Mouse (Mus musculus) midbrain, embryonic 15.5 days (tissue): ENCODE data around the gene Hpdl. TPM values are rescaled to one million over a fixed set of nuclear protein-coding genes. Genes with fewer than 3 reads are reported as not detected.
A peak's percentile ranks its signal among the peaks of the same experiment; 100 is the strongest.
"Not testable (repeated sequence)": the region's sequence is repeated elsewhere in the genome, so short reads cannot be mapped to it uniquely, and the experiment has no call there.

ENCODE experiments used
- ATAC-seq: fragments of 200-750 bp; cut with Nextera tagmentation; replicated peaks from 2 replicates; pipeline ENCODE4 v1.8.0; 2017; ENCODE audit warnings: moderate TSS enrichment
- H3K27ac ChIP-seq: fragments of 300-500 bp; sonication (generic); 2 replicates; pipeline ENCODE4 v1.5.1; 2015; ENCODE audit warnings: mild to moderate bottlenecking, inconsistent platforms
- H3K27me3 ChIP-seq: fragments of 300-500 bp; sonication (generic); replicated peaks from 2 replicates; pipeline ENCODE4 v1.6.1; 2015; ENCODE audit warnings: inconsistent platforms
- H3K36me3 ChIP-seq: fragments of 300-500 bp; sonication (generic); replicated peaks from 2 replicates; pipeline ENCODE4 v1.6.1; 2015; ENCODE audit warnings: inconsistent platforms
- H3K4me1 ChIP-seq: fragments of 300-500 bp; sonication (generic); 2 replicates; pipeline ENCODE4 v1.6.1; 2015; ENCODE audit warnings: inconsistent platforms
- H3K4me2 ChIP-seq: fragments of 300-500 bp; sonication (generic); 2 replicates; pipeline ENCODE4 v1.6.1; 2015; ENCODE audit warnings: inconsistent platforms, mild to moderate bottlenecking, moderate library complexity
- H3K4me3 ChIP-seq: fragments of 300-500 bp; sonication (generic); 2 replicates; pipeline ENCODE4 v1.5.1; 2015; ENCODE audit warnings: mild to moderate bottlenecking, inconsistent platforms
- H3K9ac ChIP-seq: fragments of 300-500 bp; sonication (generic); 2 replicates; pipeline ENCODE4 v1.6.1; 2015; ENCODE audit warnings: mild to moderate bottlenecking, inconsistent platforms
- H3K9me3 ChIP-seq: fragments of 300-500 bp; sonication (generic); 2 replicates; pipeline ENCODE4 v1.6.1; 2016; ENCODE audit warnings: inconsistent platforms
- WGBS: fragments of 180-500 bp; shearing (Covaris S2); methylation state at CpG from one replicate; pipeline ENCODE4 v1.1.7; 2015; ENCODE audit warnings: mixed read lengths; 5-methylcytosine and 5-hydroxymethylcytosine counted together
- polyA plus RNA-seq: library from polyadenylated mRNA; unstranded; fragments of >200 nt; fragmentation: Nextera tagmentation; extraction: Ambion mirVana; gene quantifications from 2 replicates; pipeline ENCODE4 v1.2.1, GENCODE M21; 2015

The Hpdl gene
- 0.59 and 0.92 TPM in 2 replicates for polyA plus RNA-seq

DNA sequence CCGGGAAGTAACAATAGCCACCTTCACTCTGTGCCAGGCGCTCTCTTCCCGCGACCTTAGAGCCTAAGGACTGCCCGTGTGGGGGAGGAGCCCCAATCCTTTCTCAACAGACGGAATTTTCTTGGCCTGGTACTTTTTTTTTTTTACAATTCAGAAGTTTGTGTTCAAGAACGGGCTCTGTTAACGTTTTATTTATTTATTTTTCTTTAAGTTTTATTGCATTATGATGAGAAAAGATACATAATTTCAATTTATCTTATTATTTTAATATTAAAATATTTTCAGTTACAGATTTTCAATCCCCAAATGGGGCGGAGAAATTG, at the start of gene Hpdl:
Gene Hpdl (minus strand): TSS at position 14 of the 323 bp plus-strand sequence.
- Histone ChIP-seq H3K4me3 (peak within 1 kb of the TSS; percentile 41), H3K9ac (peak within 1 kb of the TSS; percentile 41), H3K27ac (no peak within 1 kb of the TSS), H3K36me3 (no peaks in the 10 kb centered on the region), H3K4me2 (peak within 1 kb of the TSS; percentile 90), H3K27me3 (peaks cover 26% of the 10 kb centered on the region), H3K4me1 (peaks cover 20% of the 10 kb centered on the region), H3K9me3 (no peaks in the 10 kb centered on the region)
- no peak for ATAC-seq
- 13% methylated on average over 9 of the region's 9 CpGs for WGBS

DNA sequence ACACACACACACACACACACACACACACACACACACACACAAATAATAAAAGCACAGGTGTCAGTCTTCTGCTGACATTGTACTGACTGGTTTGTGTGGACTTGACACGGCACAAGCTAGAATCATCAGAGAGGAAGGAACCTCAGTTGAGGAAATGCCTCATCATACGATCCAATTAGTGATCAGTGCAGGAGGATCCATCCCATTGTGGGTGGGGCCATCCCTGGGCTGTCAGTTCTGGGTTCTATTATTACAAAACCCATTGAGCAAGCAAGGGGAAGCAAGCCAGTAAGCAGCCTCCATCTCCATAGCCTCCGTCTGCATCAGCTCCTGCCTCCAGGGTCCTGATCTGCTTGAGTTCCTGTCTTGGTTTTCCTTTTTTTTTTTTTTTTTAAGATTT, 48.4 kb upstream of the Hpdl start:
- ATAC-seq, result no peak
- 69% methylated on average over 3 of the region's 3 CpGs for WGBS

DNA sequence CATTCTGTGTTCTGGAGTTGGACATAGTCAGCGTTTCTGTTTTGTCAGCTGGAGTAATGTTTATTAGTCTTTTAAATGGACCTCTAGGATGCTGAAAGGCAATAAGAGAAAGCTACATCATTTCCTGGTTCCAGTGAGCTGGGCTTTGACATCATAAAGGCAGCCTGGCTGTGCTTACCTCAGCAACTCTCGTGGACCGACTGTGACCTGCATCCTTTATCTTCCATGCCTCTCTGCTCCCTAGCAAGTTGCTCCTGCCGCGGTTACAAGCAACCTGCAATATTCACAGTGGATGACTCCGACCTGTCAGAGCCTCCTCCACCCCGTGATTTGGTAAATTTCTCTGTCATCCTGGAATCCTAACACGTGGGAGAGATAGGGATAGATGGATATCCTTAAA, 40.5 kb upstream of the Hpdl start:
- ATAC-seq, result no peak
- Histone ChIP-seq H3K9ac (no peak overlapping the region), H3K4me2 (no peak overlapping the region), H3K4me3 (no peak overlapping the region), H3K4me1 (no peaks in the 10 kb centered on the region), H3K27ac (no peak overlapping the region), H3K9me3 (no peaks in the 10 kb centered on the region), H3K36me3 (no peaks in the 10 kb centered on the region), H3K27me3 (no peaks in the 10 kb centered on the region)
- 74% methylated on average over 8 of the region's 8 CpGs for WGBS

More for the DNA sequence above, 48.4 kb upstream of the Hpdl start:
- no peak overlapping the region for H3K4me2 ChIP-seq
- H3K9ac ChIP-seq, result no peak overlapping the region
- no peaks in the 10 kb centered on the region for H3K27me3 ChIP-seq
- no peaks in the 10 kb centered on the region for H3K4me1 ChIP-seq
- no peaks in the 10 kb centered on the region for H3K9me3 ChIP-seq
- no peak overlapping the region for H3K27ac ChIP-seq
- no peak overlapping the region for H3K4me3 ChIP-seq
- H3K36me3 ChIP-seq, result no peaks in the 10 kb centered on the region

DNA sequence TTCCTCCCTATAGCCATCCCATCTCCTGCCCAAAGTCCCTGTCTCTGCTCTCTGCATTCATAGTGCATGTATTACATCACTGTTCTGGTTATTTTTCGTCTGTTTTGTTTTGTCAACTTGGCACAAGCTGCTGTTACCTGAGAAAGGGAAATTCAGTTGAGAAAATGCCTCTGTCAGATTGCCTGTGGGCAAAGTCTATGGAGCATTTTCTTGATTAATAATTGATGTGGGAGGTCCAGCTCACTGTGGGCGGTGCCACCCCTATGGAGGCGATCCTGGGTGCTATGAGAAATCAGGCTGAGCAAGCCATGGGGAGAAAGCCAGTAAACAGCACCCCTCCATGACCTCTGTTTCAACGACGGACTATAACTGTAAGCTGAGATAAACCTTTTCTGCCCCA, 38.2 kb upstream of the Hpdl start:
- Histone ChIP-seq H3K36me3 (no peaks in the 10 kb centered on the region), H3K4me3 (no peak overlapping the region), H3K4me2 (no peak overlapping the region), H3K4me1 (no peaks in the 10 kb centered on the region), H3K27me3 (no peaks in the 10 kb centered on the region), H3K27ac (no peak overlapping the region), H3K9me3 (no peaks in the 10 kb centered on the region), H3K9ac (no peak overlapping the region)
- ATAC-seq, result no peak
- WGBS, result 80% methylated on average over 5 of the region's 5 CpGs

DNA sequence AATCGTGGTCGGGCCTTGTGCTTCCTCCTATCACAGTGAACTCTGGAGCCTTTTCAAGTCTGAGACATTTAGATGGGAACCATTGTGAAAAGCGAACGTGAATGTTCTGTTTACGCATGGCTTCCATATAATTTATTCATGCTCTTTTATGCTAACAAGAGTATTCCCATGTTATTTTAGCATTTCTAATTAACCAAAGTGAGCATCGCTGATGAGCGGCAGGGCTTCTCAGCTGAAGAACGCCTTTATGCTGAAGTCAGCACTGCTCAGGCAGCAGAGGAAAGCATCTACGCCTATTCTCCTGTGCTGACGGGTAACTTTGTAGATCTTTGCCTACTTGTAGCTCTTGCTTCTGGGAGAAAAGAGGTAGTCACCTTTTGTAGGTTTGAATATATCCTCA, 35.7 kb upstream of the Hpdl start:
- H3K27ac ChIP-seq, result no peak overlapping the region
- 57% methylated on average over 10 of the region's 10 CpGs for WGBS
- no peak for ATAC-seq

DNA sequence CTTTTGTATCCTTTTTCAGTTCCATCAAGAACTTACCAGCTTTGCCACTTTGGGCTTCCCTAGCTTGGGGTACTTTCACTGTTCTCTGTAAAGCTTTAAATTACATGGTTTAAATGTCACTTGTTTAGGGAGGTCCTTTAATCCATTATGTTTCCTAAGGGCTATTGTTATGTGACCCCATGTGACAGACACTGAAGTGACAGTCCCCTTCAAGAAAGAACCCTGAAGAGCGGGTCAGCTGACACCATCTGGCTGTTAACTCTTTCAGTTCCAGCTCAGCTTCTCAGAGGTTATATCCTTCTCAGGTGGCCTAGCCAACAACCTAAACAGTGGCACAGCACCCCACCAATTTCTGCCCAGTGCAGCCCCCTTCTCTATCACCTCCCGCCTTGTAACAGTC, 32.8 kb upstream of the Hpdl start:
- Histone ChIP-seq H3K4me2 (no peak overlapping the region), H3K4me1 (no peaks in the 10 kb centered on the region), H3K27me3 (no peaks in the 10 kb centered on the region), H3K9ac (no peak overlapping the region), H3K27ac (no peak overlapping the region), H3K4me3 (no peak overlapping the region), H3K9me3 (no peaks in the 10 kb centered on the region), H3K36me3 (no peaks in the 10 kb centered on the region)
- no peak for ATAC-seq
- WGBS, result 13% methylated on average over 2 of the region's 2 CpGs

More for the DNA sequence above, 35.7 kb upstream of the Hpdl start:
- Histone ChIP-seq H3K4me1 (no peaks in the 10 kb centered on the region), H3K4me2 (no peak overlapping the region), H3K27me3 (no peaks in the 10 kb centered on the region), H3K9ac (no peak overlapping the region), H3K4me3 (no peak overlapping the region), H3K36me3 (no peaks in the 10 kb centered on the region), H3K9me3 (no peaks in the 10 kb centered on the region)

DNA sequence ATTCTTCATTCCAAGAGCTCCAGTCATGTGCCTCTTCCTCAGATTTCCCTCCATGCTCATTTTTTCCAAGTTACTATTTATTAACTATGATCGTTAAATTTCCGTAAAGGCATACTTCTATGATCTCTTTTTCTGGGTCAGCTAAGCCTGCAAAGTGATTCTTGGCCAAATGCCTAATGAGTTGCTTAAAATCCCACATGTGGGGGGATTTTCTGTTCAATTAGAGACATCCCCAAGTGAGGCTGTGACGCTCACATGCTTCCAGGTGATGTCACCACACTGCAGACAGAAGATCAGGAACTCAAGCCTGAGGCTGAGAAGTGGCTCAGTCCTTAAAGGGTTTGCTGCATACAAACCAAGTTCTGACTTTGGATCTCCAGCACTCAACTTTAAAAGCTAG, 28.4 kb upstream of the Hpdl start:
- no peaks in the 10 kb centered on the region for H3K36me3 ChIP-seq
- no peak overlapping the region for H3K27ac ChIP-seq
- no peak overlapping the region for H3K9ac ChIP-seq
- H3K4me2 ChIP-seq, result no peak overlapping the region
- 60% methylated on average over 3 of the region's 3 CpGs for WGBS
- no peaks in the 10 kb centered on the region for H3K9me3 ChIP-seq
- H3K4me1 ChIP-seq, result no peaks in the 10 kb centered on the region
- no peak for ATAC-seq
- H3K27me3 ChIP-seq, result no peaks in the 10 kb centered on the region
- no peak overlapping the region for H3K4me3 ChIP-seq

DNA sequence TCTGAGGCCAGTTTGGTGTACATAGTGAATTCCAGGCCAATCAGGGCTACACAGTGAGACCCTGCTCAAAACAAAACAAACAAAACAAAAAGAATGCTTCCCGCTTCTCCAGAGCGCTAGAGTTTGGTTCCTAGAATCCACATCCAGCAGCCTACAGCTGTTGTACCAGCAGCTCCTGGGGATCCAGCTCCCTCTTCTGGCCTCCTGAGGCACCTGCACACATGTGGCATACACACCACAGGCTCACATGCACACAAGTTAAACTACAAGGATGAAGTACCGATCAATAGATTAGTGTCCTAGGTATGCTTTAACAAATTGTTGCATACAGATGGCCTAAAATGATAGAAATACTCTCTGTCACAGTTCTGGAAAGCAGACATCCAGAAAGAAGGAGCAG, 22.8 kb upstream of the Hpdl start:
- Histone ChIP-seq H3K9ac (no peak overlapping the region), H3K4me2 (no peak overlapping the region), H3K4me3 (no peak overlapping the region), H3K36me3 (no peaks in the 10 kb centered on the region), H3K27ac (no peak overlapping the region), H3K4me1 (no peaks in the 10 kb centered on the region), H3K27me3 (no peaks in the 10 kb centered on the region), H3K9me3 (no peaks in the 10 kb centered on the region)
- no peak for ATAC-seq
- 96% methylated on average over 3 of the region's 3 CpGs for WGBS

DNA sequence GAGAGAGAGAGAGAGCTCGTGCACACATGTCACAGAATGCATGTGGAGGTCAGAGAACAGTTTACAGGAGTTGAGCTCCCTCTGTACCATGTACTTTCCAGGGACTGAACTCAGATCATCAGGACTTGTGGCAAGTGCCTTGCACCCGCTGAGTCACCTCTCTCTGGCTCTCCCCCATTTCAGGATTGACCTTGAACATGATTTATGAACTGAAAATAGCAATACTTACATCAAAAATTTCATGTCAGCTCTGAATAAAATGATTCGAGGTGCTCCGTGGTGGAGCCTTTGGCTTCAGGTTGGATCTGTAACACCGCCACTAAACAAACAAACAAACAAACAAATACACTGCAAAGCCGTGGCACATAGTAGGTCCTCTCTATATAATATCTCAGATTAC, 19.3 kb upstream of the Hpdl start:
- Histone ChIP-seq H3K9ac (no peak overlapping the region), H3K9me3 (no peaks in the 10 kb centered on the region), H3K36me3 (no peaks in the 10 kb centered on the region), H3K4me1 (no peaks in the 10 kb centered on the region), H3K4me3 (no peak overlapping the region), H3K27ac (no peak overlapping the region), H3K4me2 (no peak overlapping the region), H3K27me3 (no peaks in the 10 kb centered on the region)
- 88% methylated on average over 6 of the region's 6 CpGs for WGBS
- no peak for ATAC-seq

DNA sequence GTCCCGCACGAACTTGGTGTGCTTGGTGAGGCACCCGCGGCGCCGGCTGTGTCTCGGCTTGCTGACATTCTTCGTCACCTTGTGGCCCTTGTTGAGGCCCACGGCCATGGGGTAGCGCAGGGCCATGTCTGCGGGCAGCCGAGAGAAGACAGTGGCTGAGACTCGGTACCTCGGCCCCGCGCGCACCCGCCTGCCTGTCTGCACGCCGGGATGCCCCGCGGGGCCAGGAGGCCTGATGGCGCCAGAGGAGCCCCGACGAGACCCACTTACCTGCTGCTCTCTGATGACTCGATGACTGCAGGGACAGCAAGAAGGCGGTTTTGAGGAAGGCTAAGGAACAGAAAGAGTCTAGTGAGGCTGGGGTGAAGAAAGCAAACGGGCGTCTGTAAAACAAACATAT, 18.6 kb upstream of the Hpdl start:
- H3K36me3 ChIP-seq, H3K27ac ChIP-seq, H3K4me3 ChIP-seq, H3K4me2 ChIP-seq, H3K9me3 ChIP-seq, ATAC-seq, H3K9ac ChIP-seq, H3K27me3 ChIP-seq, H3K4me1 ChIP-seq: not testable (repeated sequence)
- 43% methylated on average over 23 of the region's 29 CpGs for WGBS

DNA sequence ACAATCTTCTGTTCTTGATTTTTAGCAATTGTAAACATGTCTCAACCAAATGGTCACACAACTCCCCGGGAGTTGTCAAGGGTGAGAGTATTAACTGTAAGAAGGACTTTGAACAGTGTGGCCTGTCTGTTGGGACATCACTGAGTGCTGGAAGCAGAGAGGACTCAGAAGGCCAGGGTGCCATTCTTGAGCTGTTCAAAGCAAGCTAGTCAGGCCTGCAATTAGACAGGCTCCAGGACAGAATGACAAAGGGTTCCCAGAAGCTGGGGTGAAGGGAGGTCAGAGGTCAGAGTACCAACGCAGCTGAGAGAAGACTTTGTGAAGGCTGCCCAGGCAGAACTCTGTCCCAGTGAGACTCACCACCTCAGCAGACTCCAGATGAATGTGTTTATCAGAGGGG, 17.5 kb upstream of the Hpdl start:
- no peaks in the 10 kb centered on the region for H3K9me3 ChIP-seq
- no peak overlapping the region for H3K27ac ChIP-seq
- no peak overlapping the region for H3K9ac ChIP-seq
- no peaks in the 10 kb centered on the region for H3K36me3 ChIP-seq
- no peaks in the 10 kb centered on the region for H3K27me3 ChIP-seq
- no peak overlapping the region for H3K4me3 ChIP-seq
- no peak for ATAC-seq
- WGBS, result 14% methylated on average over 2 of the region's 2 CpGs
- no peaks in the 10 kb centered on the region for H3K4me1 ChIP-seq
- no peak overlapping the region for H3K4me2 ChIP-seq

DNA sequence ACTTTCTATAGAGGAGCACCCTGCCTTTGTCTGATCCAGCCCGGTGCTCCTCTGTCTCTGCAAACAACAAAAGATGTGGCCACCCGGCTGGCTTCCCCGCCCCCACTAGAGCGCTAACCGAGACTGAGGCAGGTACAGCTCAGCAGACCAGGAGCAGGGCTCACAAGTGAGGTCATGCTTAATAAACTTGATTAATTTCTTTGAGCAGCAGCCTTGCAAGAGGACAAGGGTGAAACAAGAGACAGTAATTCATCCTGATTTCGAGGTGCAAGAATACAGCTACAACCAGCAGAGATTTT, 8.5 kb upstream of the Hpdl start:
- ATAC-seq, result peak; percentile 53; the same call in 1 of the 2 replicates
- no peak overlapping the region for H3K4me3 ChIP-seq
- 5% methylated on average over 6 of the region's 6 CpGs for WGBS
- 0 out of 2 replicates have a peak, but pooled peaks cover 2% of the 10 kb centered on the region for H3K27me3 ChIP-seq
- H3K4me2 ChIP-seq, result no peak overlapping the region
- H3K36me3 ChIP-seq, result no peaks in the 10 kb centered on the region
- peaks cover 19% of the 10 kb centered on the region for H3K4me1 ChIP-seq
- H3K27ac ChIP-seq, result peak overlapping the region; percentile 64
- H3K9ac ChIP-seq, result no peak overlapping the region
- H3K9me3 ChIP-seq, result no peaks in the 10 kb centered on the region

DNA sequence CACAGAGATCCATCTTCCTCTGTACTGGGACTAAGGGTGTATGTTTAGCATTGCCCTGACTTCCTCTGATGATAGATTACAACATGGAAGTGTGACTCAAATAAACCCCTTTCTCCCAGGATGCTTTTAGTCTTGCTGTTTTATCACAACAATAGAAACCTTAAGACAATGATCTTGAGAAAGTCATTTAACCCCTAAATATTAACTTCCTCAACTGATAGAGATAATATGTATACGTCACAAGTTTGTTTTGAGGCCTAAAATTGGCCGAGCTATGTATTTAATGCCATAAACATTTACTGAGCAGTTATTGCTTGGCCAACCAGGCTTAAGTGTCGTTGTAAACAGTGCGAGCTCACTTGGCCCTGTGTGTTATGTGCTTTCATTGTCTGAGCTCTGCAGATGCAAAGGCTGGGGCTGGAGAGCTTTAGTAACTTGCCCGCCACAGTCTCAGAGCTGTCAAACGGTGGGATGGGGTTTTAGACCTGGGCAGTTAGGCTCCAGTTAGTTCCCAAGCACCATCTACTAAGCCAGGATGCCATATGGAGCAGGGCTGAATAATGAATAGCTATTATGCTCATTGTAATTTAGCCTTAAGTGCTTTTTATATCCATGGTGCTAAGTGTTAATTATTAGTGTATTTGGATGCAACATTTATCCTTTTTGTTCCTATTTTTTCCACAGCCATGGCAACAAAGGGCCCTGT, 8.0 kb upstream of the Hpdl start:
- no peaks in the 10 kb centered on the region for H3K36me3 ChIP-seq
- H3K4me2 ChIP-seq, result no peak overlapping the region
- H3K9ac ChIP-seq, result no peak overlapping the region
- no peak for ATAC-seq
- H3K4me1 ChIP-seq, result peaks cover 20% of the 10 kb centered on the region
- WGBS, result 28% methylated on average over 6 of the region's 6 CpGs
- H3K27ac ChIP-seq, result peak overlapping the region; percentile 64
- H3K4me3 ChIP-seq, result no peak overlapping the region
- no peaks in the 10 kb centered on the region for H3K9me3 ChIP-seq
- 0 out of 2 replicates have a peak, but pooled peaks cover 2% of the 10 kb centered on the region for H3K27me3 ChIP-seq
